Mouse (Mus musculus): ENCODE results near the gene Gm20708. TPM values are rescaled to one million over a fixed set of nuclear protein-coding genes. Genes with fewer than 3 reads are reported as not detected.
A peak's percentile ranks its signal among the peaks of the same experiment; 100 is the strongest.

The Gm20708 gene
- polyA plus RNA-seq, 1 experiment from 2014 or later = 0.31 TPM

DNA sequence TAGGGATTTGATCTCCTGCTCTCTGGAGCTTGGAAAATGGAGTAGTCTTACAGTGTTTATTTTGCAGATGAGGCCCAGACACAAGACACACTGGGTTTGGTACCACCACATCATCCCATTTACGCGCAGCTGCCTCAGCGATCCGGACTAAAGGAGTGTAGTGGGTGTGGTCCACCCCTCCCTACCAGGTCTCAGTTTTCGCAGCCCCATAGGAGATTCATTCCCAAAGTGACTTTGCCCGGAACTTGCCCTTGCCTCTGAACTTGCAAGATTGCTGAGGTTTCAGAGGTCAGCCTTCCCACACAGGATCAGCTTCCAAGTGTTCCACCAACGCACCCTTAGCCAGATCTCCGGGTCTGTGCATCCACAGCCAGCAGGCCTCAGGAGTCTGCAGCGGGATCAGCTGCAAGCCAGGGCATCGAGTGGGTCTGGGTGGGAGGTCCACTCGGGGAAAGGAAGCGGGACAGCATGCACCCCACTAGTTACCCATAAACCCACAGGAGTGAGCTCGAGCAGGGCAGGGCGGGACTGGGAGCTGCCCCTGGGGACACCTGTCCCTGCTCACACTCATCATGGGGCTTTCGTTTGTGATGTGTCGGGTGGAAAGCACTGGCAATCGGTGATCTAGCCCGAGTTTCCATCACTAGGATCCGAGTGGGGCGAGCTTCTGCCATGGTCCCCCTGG, 78.8 kb downstream of the Gm20708 start:
- 9% methylated on average over 20 of the region's 20 CpGs for WGBS
- H3K4me3 ChIP-seq = peak overlapping the region; percentile 44
- H3K9me3 ChIP-seq = no peaks in the 10 kb centered on the region
- peak overlapping the region; percentile 82 for H3K27ac ChIP-seq
- peaks cover 45% of the 10 kb centered on the region for H3K4me1 ChIP-seq (replicated peaks)
- DNase-seq (ENCODE audit: low spot score) = no peak
- no peaks in the 10 kb centered on the region for H3K36me3 ChIP-seq
- peaks cover 89% of the 10 kb centered on the region for H3K27me3 ChIP-seq (ENCODE audit: insufficient read depth, poor library complexity, severe bottlenecking)

DNA sequence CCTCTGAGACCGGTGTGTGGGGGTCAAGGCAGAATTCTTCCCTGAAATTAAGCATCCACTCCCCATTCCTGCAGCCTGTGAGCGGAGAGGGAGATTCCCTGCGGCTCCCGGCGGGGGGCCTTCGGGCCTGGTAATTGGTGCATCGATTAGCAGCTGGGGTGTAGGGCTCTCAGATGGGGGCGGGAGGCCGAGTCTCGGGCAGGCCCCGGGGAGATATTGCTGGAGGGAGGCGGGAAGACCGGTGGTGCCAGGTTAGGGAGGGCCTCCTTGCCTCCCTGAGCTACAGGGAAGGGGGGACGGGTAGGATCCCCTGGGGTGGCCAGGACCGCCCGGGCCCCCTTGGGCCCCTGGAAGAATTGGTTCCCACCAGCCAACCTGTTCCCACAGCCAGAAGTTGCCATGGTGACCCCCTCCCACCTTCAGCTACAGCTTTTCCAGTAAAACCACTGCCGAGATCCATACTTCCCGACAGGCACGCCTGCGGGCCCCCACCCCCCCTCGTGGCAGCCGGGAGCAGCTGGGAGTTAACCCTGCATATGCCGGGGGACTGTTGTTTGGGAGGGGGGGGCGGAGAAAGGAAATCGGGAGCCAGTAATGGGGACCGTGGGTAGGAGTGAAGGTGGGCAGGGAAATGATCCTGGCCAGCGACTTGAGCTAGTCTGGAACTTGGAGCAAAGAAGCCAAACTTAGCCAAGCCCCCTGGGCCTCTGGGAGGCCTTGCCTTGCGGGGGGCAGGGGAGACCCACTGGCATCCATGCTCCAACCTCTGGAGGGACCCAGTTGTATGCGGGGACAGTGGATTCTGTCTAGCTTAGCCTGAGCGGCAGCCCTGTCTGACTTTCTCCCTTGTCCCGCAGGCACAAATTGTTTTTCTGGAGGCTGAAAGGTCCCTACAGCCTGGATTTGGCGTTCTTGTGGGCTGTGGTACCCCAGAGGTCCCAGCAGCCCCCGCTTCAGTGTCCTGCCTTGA, 79.7 kb downstream of the Gm20708 start:
- 2% methylated on average over 33 of the region's 33 CpGs for WGBS
- no peaks in the 10 kb centered on the region for H3K36me3 ChIP-seq
- peaks cover 89% of the 10 kb centered on the region for H3K27me3 ChIP-seq (ENCODE audit: insufficient read depth, poor library complexity, severe bottlenecking)
- DNase-seq (ENCODE audit: low spot score) = peak; percentile 60
- H3K4me1 ChIP-seq (replicated peaks) = peaks cover 44% of the 10 kb centered on the region
- peak overlapping the region; percentile 82 for H3K27ac ChIP-seq
- H3K9me3 ChIP-seq = no peaks in the 10 kb centered on the region
- peak overlapping the region; percentile 44 for H3K4me3 ChIP-seq

Other genes with a start within 250 kb of the Gm20708 start
- gene Tnrc6c, start 155.4 kb upstream of the Gm20708 start, polyA plus RNA-seq (2016; fragmentation: Nextera tagmentation; extraction: Ambion mirVana) = 11.1 and 14.4 TPM in 2 replicates
- gene Tmc8, start 27.6 kb upstream of the Gm20708 start, polyA plus RNA-seq (2016; fragmentation: Nextera tagmentation; extraction: Ambion mirVana) = 1.5 TPM in 2 replicates
- 13.3 and 17.9 TPM in 2 replicates for gene Tmc6, start 27.5 kb upstream of the Gm20708 start, polyA plus RNA-seq (2016; fragmentation: Nextera tagmentation; extraction: Ambion mirVana)
- gene 6030468B19Rik, start 12.0 kb upstream of the Gm20708 start, polyA plus RNA-seq (2016; fragmentation: Nextera tagmentation; extraction: Ambion mirVana) = 1.2 and 2.2 TPM in 2 replicates
- 33.7 and 42.3 TPM in 2 replicates for gene Syngr2, start within 50 bp of the Gm20708 start, polyA plus RNA-seq (2016; fragmentation: Nextera tagmentation; extraction: Ambion mirVana)
- 3.8 and 4.0 TPM in 2 replicates for gene Afmid, start 16.3 kb downstream of the Gm20708 start, polyA plus RNA-seq (2016; fragmentation: Nextera tagmentation; extraction: Ambion mirVana)
- gene Tk1, start 16.4 kb downstream of the Gm20708 start, polyA plus RNA-seq (2016; fragmentation: Nextera tagmentation; extraction: Ambion mirVana) = 106 and 132 TPM in 2 replicates
- gene Birc5, start 39.6 kb downstream of the Gm20708 start, polyA plus RNA-seq (2016; fragmentation: Nextera tagmentation; extraction: Ambion mirVana) = 338 and 392 TPM in 2 replicates
- not detected in 2 replicates for gene Tmem235, start 51.1 kb downstream of the Gm20708 start, polyA plus RNA-seq (2016; fragmentation: Nextera tagmentation; extraction: Ambion mirVana)
- gene Tha1, start 63.8 kb downstream of the Gm20708 start, polyA plus RNA-seq (2016; fragmentation: Nextera tagmentation; extraction: Ambion mirVana) = 3.5 and 3.8 TPM in 2 replicates
- 12.5 and 14.2 TPM in 2 replicates for gene Socs3, start 160.4 kb downstream of the Gm20708 start, polyA plus RNA-seq (2016; fragmentation: Nextera tagmentation; extraction: Ambion mirVana)
- 46.2 and 51.9 TPM in 2 replicates for gene Pgs1, start 176.6 kb downstream of the Gm20708 start, polyA plus RNA-seq (2016; fragmentation: Nextera tagmentation; extraction: Ambion mirVana)

Measured in hindbrain, embryonic 10.5 days (tissue).